Mouse (Mus musculus) MEL (cell line): Measurements from ENCODE around the gene Cfap52. TPM values are rescaled to one million over a fixed set of nuclear protein-coding genes. Genes with fewer than 3 reads are reported as not detected.

ENCODE experiments used
- DNase-seq: peaks from one replicate; pipeline ENCODE4 v3.0.0; 2011; ENCODE audit warnings: low read depth, low spot score
- H3K27ac ChIP-seq: 2 replicates; pipeline ENCODE4 v1.5.1; 2012; ENCODE audit warnings: low read depth, mild to moderate bottlenecking, control low read depth, low read length, moderate library complexity; ENCODE audit not compliant: control insufficient read depth
- H3K27me3 ChIP-seq, 2 experiments: fragments of 150-350 bp in 1 of 2; sonication (generic) in 1 of 2; 2 replicates each; pipeline ENCODE4 v1.6.1; 2012; ENCODE audit warnings: low read length in 2 of 2, mild to moderate bottlenecking in 2 of 2, improper control_type of control experiment in 1 of 2, moderate library complexity in 1 of 2; ENCODE audit not compliant: insufficient read depth in 2 of 2, control insufficient read depth in 1 of 2
- H3K36me3 ChIP-seq, 2 experiments: 2 replicates each; pipeline ENCODE4 v1.6.1; 2012 to 2014; ENCODE audit warnings: low read length in 2 of 2, improper control_type of control experiment in 1 of 2, inconsistent platforms in 1 of 2, mild to moderate bottlenecking in 1 of 2; ENCODE audit not compliant: insufficient read depth in 2 of 2, control insufficient read depth in 1 of 2
- H3K4me1 ChIP-seq, 2 experiments: fragments of 150-350 bp in 1 of 2; sonication (generic) in 1 of 2; 2 replicates each; pipeline ENCODE4 v1.6.1; 2012; ENCODE audit warnings: low read length in 2 of 2, improper control_type of control experiment in 1 of 2, mild to moderate bottlenecking in 1 of 2; ENCODE audit not compliant: insufficient read depth in 2 of 2, control insufficient read depth in 1 of 2
- H3K4me3 ChIP-seq, 2 experiments: fragments of 150-350 bp in 1 of 2; sonication (generic) in 1 of 2; 2 replicates each; pipeline ENCODE4 v1.5.1; 2012; ENCODE audit warnings: low read depth in 2 of 2, low read length in 2 of 2, mild to moderate bottlenecking in 2 of 2, moderate library complexity in 2 of 2, control low read depth in 1 of 2, improper control_type of control experiment in 1 of 2; ENCODE audit not compliant: control insufficient read depth in 1 of 2, insufficient read depth in 1 of 2
- H3K79me2 ChIP-seq: 2 replicates; pipeline ENCODE4 v1.6.1; 2012; ENCODE audit warnings: mild to moderate bottlenecking, low read length, moderate library complexity; ENCODE audit not compliant: control insufficient read depth, poor library complexity, insufficient read depth
- H3K9ac ChIP-seq: 2 replicates; pipeline ENCODE4 v1.6.1; 2012; ENCODE audit warnings: low read depth, mild to moderate bottlenecking, control low read depth, low read length, moderate library complexity; ENCODE audit not compliant: control insufficient read depth, poor library complexity, severe bottlenecking
- H3K9me3 ChIP-seq: fragments of 150-350 bp; sonication (generic); replicated peaks from 2 replicates; pipeline ENCODE4 v1.6.1; 2012; ENCODE audit warnings: mild to moderate bottlenecking, low read length, improper control_type of control experiment, moderate library complexity; ENCODE audit not compliant: insufficient read depth
- CHD1 ChIP-seq: IDR thresholded peaks from 2 replicates; pipeline ENCODE4 v1.6.1; 2012; ENCODE audit warnings: low read depth, mild to moderate bottlenecking, inconsistent platforms, low read length, improper control_type of control experiment
- CHD2 ChIP-seq: IDR thresholded peaks from 2 replicates; pipeline ENCODE4 v1.6.1; 2011; ENCODE audit warnings: low read length, improper control_type of control experiment
- CTCF ChIP-seq, 3 experiments: IDR thresholded peaks in 2 of 3; conservative IDR thresholded peaks in 1 of 3; 2 replicates each; pipeline ENCODE4 v1.5.1; 2011 to 2012; ENCODE audit warnings: low read length in 3 of 3, low read depth in 2 of 3, mild to moderate bottlenecking in 2 of 3, improper control_type of control experiment in 1 of 3, inconsistent platforms in 1 of 3, mixed read lengths in 1 of 3, moderate library complexity in 1 of 3; ENCODE audit not compliant: control insufficient read depth in 1 of 3, insufficient read depth in 1 of 3, poor library complexity in 1 of 3, severe bottlenecking in 1 of 3
- E2F4 ChIP-seq: IDR thresholded peaks from 2 replicates; pipeline ENCODE4 v1.6.1; 2011; ENCODE audit warnings: low read depth, low read length, improper control_type of control experiment, borderline replicate concordance
- ELF1 ChIP-seq: IDR thresholded peaks from 2 replicates; pipeline ENCODE4 v1.6.1; 2014; ENCODE audit warnings: low read depth, mild to moderate bottlenecking, inconsistent platforms, low read length, improper control_type of control experiment, moderate library complexity
- EP300 ChIP-seq, 2 experiments: IDR thresholded peaks; 2 replicates each; pipeline ENCODE4 v1.6.1; 2011; ENCODE audit warnings: improper control_type of control experiment in 2 of 2, low read length in 2 of 2, low read depth in 1 of 2, mild to moderate bottlenecking in 1 of 2
- ETS1 ChIP-seq: IDR thresholded peaks from 2 replicates; pipeline ENCODE4 v1.6.1; 2012; ENCODE audit warnings: low read depth, mild to moderate bottlenecking, inconsistent platforms, low read length, improper control_type of control experiment, moderate library complexity
- KAT2A ChIP-seq: conservative IDR thresholded peaks from 2 replicates; pipeline ENCODE4 v1.6.1; 2012; ENCODE audit warnings: low read depth, low read length, improper control_type of control experiment, inconsistent platforms
- MAFK ChIP-seq: IDR thresholded peaks from 2 replicates; pipeline ENCODE4 v1.6.1; 2011; ENCODE audit warnings: low read depth, mild to moderate bottlenecking, low read length, improper control_type of control experiment, borderline replicate concordance
- MAX ChIP-seq: IDR thresholded peaks from 2 replicates; pipeline ENCODE4 v1.6.1; 2011; ENCODE audit warnings: low read length, improper control_type of control experiment
- MEF2A ChIP-seq: IDR thresholded peaks from 2 replicates; pipeline ENCODE4 v1.6.1; 2014; ENCODE audit warnings: low read depth, mild to moderate bottlenecking, inconsistent platforms, low read length, improper control_type of control experiment; ENCODE audit not compliant: poor library complexity, insufficient replicate concordance, severe bottlenecking; ENCODE audit errors: extremely low read depth
- MYB ChIP-seq: IDR thresholded peaks from 2 replicates; pipeline ENCODE4 v1.6.1; 2011; ENCODE audit warnings: mild to moderate bottlenecking, low read depth, low read length, improper control_type of control experiment
- MYC ChIP-seq: IDR thresholded peaks from 2 replicates; pipeline ENCODE4 v1.6.1; 2011; ENCODE audit warnings: low read depth, mild to moderate bottlenecking, low read length, improper control_type of control experiment, moderate library complexity
- POLR2AphosphoS2 ChIP-seq: IDR thresholded peaks from 2 replicates; pipeline ENCODE4 v1.6.1; 2011; ENCODE audit warnings: low read length, improper control_type of control experiment
- POLR2AphosphoS5 ChIP-seq: IDR thresholded peaks from 2 replicates; pipeline ENCODE4 v1.6.1; 2012; ENCODE audit warnings: low read depth, borderline replicate concordance, mild to moderate bottlenecking, inconsistent platforms, low read length, moderate library complexity, mixed read lengths
- RAD21 ChIP-seq: IDR thresholded peaks from 2 replicates; pipeline ENCODE4 v1.6.1; 2011; ENCODE audit warnings: mild to moderate bottlenecking, low read depth, low read length, improper control_type of control experiment
- RCOR1 ChIP-seq: IDR thresholded peaks from 2 replicates; pipeline ENCODE4 v1.6.1; 2012; ENCODE audit warnings: low read depth, mild to moderate bottlenecking, inconsistent platforms, low read length, improper control_type of control experiment
- SMC3 ChIP-seq: IDR thresholded peaks from 2 replicates; pipeline ENCODE4 v1.6.1; 2011; ENCODE audit warnings: low read depth, low read length, improper control_type of control experiment
- TAL1 ChIP-seq: IDR thresholded peaks from 2 replicates; pipeline ENCODE4 v1.6.1; 2012; ENCODE audit warnings: mild to moderate bottlenecking, inconsistent platforms, low read length, moderate library complexity, mixed read lengths
- TCF12 ChIP-seq: IDR thresholded peaks from 2 replicates; pipeline ENCODE4 v1.6.1; 2014; ENCODE audit warnings: low read depth, mild to moderate bottlenecking, inconsistent platforms, low read length, improper control_type of control experiment, moderate library complexity
- UBTF ChIP-seq: IDR thresholded peaks from 2 replicates; pipeline ENCODE4 v1.6.1; 2012; ENCODE audit warnings: low read depth, mild to moderate bottlenecking, inconsistent platforms, low read length, improper control_type of control experiment, moderate library complexity, borderline replicate concordance; ENCODE audit not compliant: insufficient read depth
- ZC3H11A ChIP-seq: IDR thresholded peaks from 2 replicates; pipeline ENCODE4 v1.6.1; 2012; ENCODE audit warnings: low read depth, mild to moderate bottlenecking, inconsistent platforms, low read length, improper control_type of control experiment
- ZKSCAN1 ChIP-seq: IDR thresholded peaks from 2 replicates; pipeline ENCODE4 v1.6.1; 2012; ENCODE audit warnings: low read depth, mild to moderate bottlenecking, inconsistent platforms, low read length, improper control_type of control experiment, moderate library complexity
- polyA plus RNA-seq, 2 experiments: library from polyadenylated mRNA; stranded (reverse) in 1 of 2; unstranded in 1 of 2; fragments of >175 nt in 1 of 2; fragments of >200 nt in 1 of 2; gene quantifications; 2 replicates each; pipeline versions ENCODE4 v1.2.1 to v1.2.4; 2012; ENCODE audit warnings: low replicate concordance in 2 of 2, low read depth in 1 of 2; ENCODE audit not compliant: insufficient read length in 2 of 2, insufficient read depth in 1 of 2, missing spikeins in 1 of 2
- total RNA-seq: library from RNA; depleted of rRNA; stranded (reverse); fragments of 300-350 nt; gene quantifications from 2 replicates; pipeline ENCODE4 v1.2.3, GENCODE M21; 2012

Gene Cfap52
- total and polyA plus RNA-seq, 3 experiments = not detected

GRCm38 (mm10) chr11:67953604-67954003 lies 11.8 kb downstream of the Cfap52 start:
- TF ChIP-seq TCF12 = no peak
- no peak for TF ChIP-seq ELF1
- no peak for TF ChIP-seq ETS1
- TF ChIP-seq CTCF (IDR thresholded peaks at IDR 0.05 in 2 of 3, conservative IDR thresholded peaks at IDR 0.05 in 1 of 3; ENCODE audit: control insufficient read depth in 1 of 3, insufficient read depth in 1 of 3, low read depth in 2 of 3, low read length in 3 of 3, poor library complexity in 1 of 3, severe bottlenecking in 1 of 3) = no peak
- no peak for TF ChIP-seq RAD21
- TF ChIP-seq UBTF = no peak
- TF ChIP-seq MYB = no peak
- TF ChIP-seq MEF2A = no peak
- no peak for TF ChIP-seq POLR2AphosphoS5
- no peak for TF ChIP-seq MAFK
- TF ChIP-seq MYC = no peak
- TF ChIP-seq ZKSCAN1 = no peak
- TF ChIP-seq RCOR1 = no peak
- TF ChIP-seq MAX = no peak
- TF ChIP-seq CHD1 = no peak
- TF ChIP-seq EP300 (IDR thresholded peaks at IDR 0.05; ENCODE audit: low read depth in 1 of 2, low read length in 2 of 2) = no peak
- no peak for TF ChIP-seq CHD2
- TF ChIP-seq SMC3 = no peak
- no peak for TF ChIP-seq POLR2AphosphoS2
- Histone ChIP-seq H3K4me1 (no peaks in the 10 kb centered on the region), H3K36me3 (no peaks in the 10 kb centered on the region), H3K27ac (no peak overlapping the region), H3K4me3 (no peak overlapping the region), H3K27me3 (no peaks in the 10 kb centered on the region), H3K9ac (no peak overlapping the region), H3K79me2 (no peaks in the 10 kb centered on the region), H3K9me3 (no peaks in the 10 kb centered on the region)
- no peak for DNase-seq

GRCm38 (mm10) chr11:67949475-67949874 lies 16.0 kb downstream of the Cfap52 start:
- no peak overlapping the region for H3K27ac ChIP-seq
- no peaks in the 10 kb centered on the region for H3K4me1 ChIP-seq
- DNase-seq = no peak
- no peaks in the 10 kb centered on the region for H3K9me3 ChIP-seq
- H3K4me3 ChIP-seq = no peak overlapping the region
- H3K79me2 ChIP-seq = no peaks in the 10 kb centered on the region
- no peak overlapping the region for H3K9ac ChIP-seq
- TF ChIP-seq UBTF (no peak), MAX (no peak), E2F4 (no peak), ZC3H11A (no peak), KAT2A (no peak), EP300 (IDR thresholded peaks at IDR 0.05; ENCODE audit: low read depth in 1 of 2, low read length in 2 of 2) (no peak), TAL1 (no peak)
- H3K36me3 ChIP-seq = no peaks in the 10 kb centered on the region
- no peaks in the 10 kb centered on the region for H3K27me3 ChIP-seq
